Mouse (Mus musculus): ENCODE results near the gene Scg2.

- TF ChIP-seq POLR2A (IDR thresholded peaks at IDR 0.05; ENCODE audit: borderline replicate concordance, insufficient read depth, low read length) (no peak), CTCF (IDR thresholded peaks at IDR 0.05; ENCODE audit: borderline replicate concordance, insufficient read depth, low read depth, low read length) (no peak)
These were observed 10.6 kb upstream of the Scg2 start for GRCm38 (mm10) chr1:79450343-79451021.
